Mouse (Mus musculus): ENCODE data around the gene Pea15a.

GRCm38 (mm10) chr1:172177791-172178190, 28.8 kb downstream of the Pea15a start:
- TF ChIP-seq CTCF (IDR thresholded peaks at IDR 0.05; ENCODE audit: borderline replicate concordance, control insufficient read depth, extremely low read depth, insufficient read depth, low read length, poor library complexity) (no peak), POLR2A (IDR thresholded peaks at IDR 0.05; ENCODE audit: control insufficient read depth, extremely low read depth, insufficient read depth, low read length, poor library complexity) (no peak)
